ENCODE assay signal across 8 mouse cellular contexts in genomic region chrX:99198961-99199631, GRCm38 (mm10).
DNase-seq lines count a peak whose midpoint lies in the region; ATAC-seq and TF ChIP-seq lines count a peak whose summit lies in the region.

No protein-coding gene starts in this region.

- WGBS in embryonic facial prominence, embryonic 11.5 days: 24% methylated on average over 29 of the region's 29 CpGs
- WGBS in kidney, adult 2 months: 9% methylated on average over 23 of the region's 29 CpGs
- whole genome bisulfite sequencing in limb, embryonic 11.5 days: 32% methylated on average over 28 of the region's 29 CpGs
- WGBS in midbrain, embryonic 11.5 days: 20% methylated on average over 28 of the region's 29 CpGs
- 32% methylated on average over 29 of the region's 29 CpGs for WGBS in stomach, postnatal 0 days

- no peak for TF ChIP-seq POLR2A in kidney, adult 2 months (IDR thresholded peaks at IDR 0.05; ENCODE audit: low read depth, low read length)

- H3K4me3 ChIP-seq in embryonic facial prominence, embryonic 11.5 days (ENCODE audit: low read depth, low read length): no peak overlapping the region
- peak overlapping the region; percentile 51; the same call in 1 of the 2 replicates for H3K4me3 ChIP-seq in kidney, adult 2 months (ENCODE audit: insufficient read depth, low read depth, low read length)
- no peak overlapping the region for H3K4me3 ChIP-seq in limb, embryonic 11.5 days (ENCODE audit: low read depth, low read length)
- H3K4me3 ChIP-seq in midbrain, embryonic 11.5 days (ENCODE audit: low read depth, low read length): peak overlapping the region; percentile 9; the same call in 1 of the 2 replicates
- peak overlapping the region; percentile 27 for H3K4me3 ChIP-seq in stomach, postnatal 0 days (ENCODE audit: low read depth, low read length)

- peaks cover 2% of the 10 kb centered on the region; the same call in 1 of the 2 replicates for H3K27me3 ChIP-seq in embryonic facial prominence, embryonic 11.5 days (ENCODE audit: control insufficient read depth, insufficient read depth, low read length)
- H3K27me3 ChIP-seq in kidney, adult 2 months (replicated peaks; ENCODE audit: control insufficient read depth, insufficient read depth, low read length): no peaks in the 10 kb centered on the region
- no peaks in the 10 kb centered on the region; the same call in 1 of the 2 replicates for H3K27me3 ChIP-seq in limb, embryonic 11.5 days (ENCODE audit: control insufficient read depth, insufficient read depth, low read length)
- H3K27me3 ChIP-seq in midbrain, embryonic 11.5 days (ENCODE audit: control insufficient read depth, insufficient read depth, low read length): peaks cover 16% of the 10 kb centered on the region
- H3K27me3 ChIP-seq in stomach, postnatal 0 days (ENCODE audit: control insufficient read depth, insufficient read depth, low read length): no peaks in the 10 kb centered on the region

- ATAC-seq in embryonic facial prominence, embryonic 11.5 days (replicated peaks; ENCODE audit: insufficient number of reproducible peaks, low FRiP score, low TSS enrichment, low read depth): peak; percentile 67
- ATAC-seq in limb, embryonic 11.5 days (ENCODE audit: insufficient number of reproducible peaks, low FRiP score, low TSS enrichment, low read depth): peak; percentile 61; the same call in 1 of the 2 replicates
- peak; percentile 92 for ATAC-seq in midbrain, embryonic 11.5 days (ENCODE audit: low FRiP score)
- ATAC-seq in stomach, postnatal 0 days (ENCODE audit: low FRiP score, low TSS enrichment): peak; percentile 74

- TF ChIP-seq CTCF in kidney, adult 2 months (conservative IDR thresholded peaks at IDR 0.05; ENCODE audit: insufficient read depth, insufficient read length, low read depth, low read length): no peak
- no peak for TF ChIP-seq CTCF in stomach, postnatal 0 days (IDR thresholded peaks at IDR 0.05; ENCODE audit: low read depth)

- peak overlapping the region; percentile 85 for H3K27ac ChIP-seq in embryonic facial prominence, embryonic 11.5 days (replicated peaks; ENCODE audit: low read depth, low read length)
- H3K27ac ChIP-seq in kidney, adult 2 months (ENCODE audit: insufficient read depth, low read depth, low read length): peak overlapping the region; percentile 72
- peak overlapping the region; percentile 82 for H3K27ac ChIP-seq in limb, embryonic 11.5 days (replicated peaks; ENCODE audit: low read depth, low read length)
- peak overlapping the region; percentile 78 for H3K27ac ChIP-seq in midbrain, embryonic 11.5 days (ENCODE audit: low read depth, low read length)
- H3K27ac ChIP-seq in stomach, postnatal 0 days (replicated peaks): peak overlapping the region; percentile 56

- H3K9ac ChIP-seq in embryonic facial prominence, embryonic 11.5 days (replicated peaks; ENCODE audit: low read length): peak overlapping the region; percentile 30
- peak overlapping the region; percentile 22 for H3K9ac ChIP-seq in limb, embryonic 11.5 days (ENCODE audit: low read length)
- peak overlapping the region; percentile 54 for H3K9ac ChIP-seq in midbrain, embryonic 11.5 days (ENCODE audit: low read length)
- peak overlapping the region; percentile 13; the same call in 1 of the 2 replicates for H3K9ac ChIP-seq in stomach, postnatal 0 days (ENCODE audit: low read length)

- no peaks in the 10 kb centered on the region for H3K9me3 ChIP-seq in embryonic facial prominence, embryonic 11.5 days (replicated peaks; ENCODE audit: control insufficient read depth, low read length)
- no peaks in the 10 kb centered on the region for H3K9me3 ChIP-seq in limb, embryonic 11.5 days (ENCODE audit: control insufficient read depth, low read length)
- H3K9me3 ChIP-seq in midbrain, embryonic 11.5 days (ENCODE audit: control insufficient read depth, low read length): no peaks in the 10 kb centered on the region
- no peaks in the 10 kb centered on the region for H3K9me3 ChIP-seq in stomach, postnatal 0 days (ENCODE audit: control insufficient read depth, low read length)

- H3K36me3 ChIP-seq in embryonic facial prominence, embryonic 11.5 days (replicated peaks; ENCODE audit: control insufficient read depth, insufficient read depth, low read depth, low read length): no peaks in the 10 kb centered on the region
- H3K36me3 ChIP-seq in kidney, adult 2 months (ENCODE audit: control insufficient read depth, insufficient read depth, low read length): no peaks in the 10 kb centered on the region
- no peaks in the 10 kb centered on the region for H3K36me3 ChIP-seq in limb, embryonic 11.5 days (ENCODE audit: control insufficient read depth, insufficient read depth, low read length)
- H3K36me3 ChIP-seq in midbrain, embryonic 11.5 days (ENCODE audit: control insufficient read depth, insufficient read depth, low read length): no peaks in the 10 kb centered on the region
- no peaks in the 10 kb centered on the region for H3K36me3 ChIP-seq in stomach, postnatal 0 days (ENCODE audit: control insufficient read depth, insufficient read depth, low read length)

- no peaks in the 10 kb centered on the region for H3K4me1 ChIP-seq in embryonic facial prominence, embryonic 11.5 days (ENCODE audit: control insufficient read depth, insufficient read depth, low read length)
- peaks cover 3% of the 10 kb centered on the region; the same call in 1 of the 2 replicates for H3K4me1 ChIP-seq in kidney, adult 2 months (ENCODE audit: control insufficient read depth, insufficient read depth, low read length)
- H3K4me1 ChIP-seq in limb, embryonic 11.5 days (ENCODE audit: control insufficient read depth, insufficient read depth, low read length): peaks cover 12% of the 10 kb centered on the region; the same call in 1 of the 2 replicates
- H3K4me1 ChIP-seq in midbrain, embryonic 11.5 days (ENCODE audit: control insufficient read depth, insufficient read depth, low read length): peaks cover 16% of the 10 kb centered on the region
- H3K4me1 ChIP-seq in stomach, postnatal 0 days (replicated peaks; ENCODE audit: control insufficient read depth, insufficient read depth): no peaks in the 10 kb centered on the region

- peak; percentile 38 for DNase-seq in A20 (ENCODE audit: low read depth, low spot score)
- DNase-seq in adrenal gland, postnatal 10 days: peak; percentile 64
- peak; percentile 82 for DNase-seq in embryonic facial prominence, embryonic 11.5 days (ENCODE audit: low spot score)
- peak; percentile 86 for DNase-seq in heart, adult 8-10 months (ENCODE audit: low spot score)
- DNase-seq in kidney, adult 2 months: peak; percentile 87
- DNase-seq in limb, embryonic 11.5 days (ENCODE audit: low spot score): peak; percentile 72
- DNase-seq in midbrain, embryonic 11.5 days (ENCODE audit: low spot score, missing footprints): peak; percentile 92
- peak; percentile 61 for DNase-seq in stomach, postnatal 0 days (ENCODE audit: low spot score)

- peak overlapping the region; percentile 23 for H3K4me2 ChIP-seq in embryonic facial prominence, embryonic 11.5 days (ENCODE audit: low read depth, low read length)
- H3K4me2 ChIP-seq in limb, embryonic 11.5 days (ENCODE audit: low read depth, severe bottlenecking): peak overlapping the region; percentile 32; the same call in 1 of the 2 replicates
- peak overlapping the region; percentile 38 for H3K4me2 ChIP-seq in midbrain, embryonic 11.5 days
- peak overlapping the region; percentile 48 for H3K4me2 ChIP-seq in stomach, postnatal 0 days (replicated peaks; ENCODE audit: low read depth)

- no peak for TF ChIP-seq EP300 in stomach, postnatal 0 days (optimal IDR thresholded peaks at IDR 0.05)

Comparison
In these comparisons a context has a peak if more than half of its experiments do, and no peak if none do; other contexts are left out.
1. DNase-seq: peak in every context shown above with its lines; median percentile 92 in midbrain, embryonic 11.5 days; 87 in kidney, adult 2 months; 86 in heart, adult 8-10 months; 82 in embryonic facial prominence, embryonic 11.5 days; 72 in limb, embryonic 11.5 days; 64 in adrenal gland, postnatal 10 days; 61 in stomach, postnatal 0 days; 38 in A20.
2. H3K4me3 ChIP-seq: peak in kidney, adult 2 months (single experiment), midbrain, embryonic 11.5 days (single experiment) and stomach, postnatal 0 days (single experiment); none in embryonic facial prominence, embryonic 11.5 days (single experiment) and limb, embryonic 11.5 days (single experiment).
3. Peak in every context shown above with its lines, with median percentiles within 50 percentile points of each other: ATAC-seq, H3K27ac ChIP-seq, H3K4me2 ChIP-seq and H3K9ac ChIP-seq.